Mouse (Mus musculus) ES-E14 (cell line): ENCODE data around the gene Ifna16.

Source experiments
- CHD2 ChIP-seq: IDR thresholded peaks from 2 replicates; pipeline ENCODE4 v1.6.1; 2014; ENCODE audit warnings: mild to moderate bottlenecking, low read depth, low read length, inconsistent platforms
- HCFC1 ChIP-seq: IDR thresholded peaks from 2 replicates; pipeline ENCODE4 v1.6.1; 2012; ENCODE audit warnings: low read length, inconsistent platforms, borderline replicate concordance; ENCODE audit not compliant: insufficient read depth
- MAFK ChIP-seq: IDR thresholded peaks from 2 replicates; pipeline ENCODE4 v1.6.1; 2014; ENCODE audit warnings: mild to moderate bottlenecking, low read depth, low read length, inconsistent platforms; ENCODE audit not compliant: insufficient read depth

GRCm38 (mm10) chr4:88698781-88699180 is 22.1 kb upstream of the Ifna16 start:
- TF ChIP-seq MAFK (no peak), CHD2 (no peak), HCFC1 (no peak)
